Mouse (Mus musculus) CD4-positive, CD25-positive, alpha-beta regulatory T cell, adult 2 months (primary cell): ENCODE data around the gene Gss.
"Not testable (repeated sequence)": the region's sequence is repeated elsewhere in the genome, so short reads cannot be mapped to it uniquely, and the experiment has no call there.

Source experiments
- DNase-seq: peaks from one replicate; pipeline ENCODE4 v3.0.0-alpha.2; 2012; ENCODE audit warnings: low read depth, low spot score

Gene Gss

GRCm38 (mm10) chr2:155619817-155620216, 27.2 kb upstream of the Gss start:
- DNase-seq = peak; percentile 86

- DNase-seq = no peak
Observed at GRCm38 (mm10) chr2:155616971-155617370, 24.4 kb upstream of the Gss start.

DNA sequence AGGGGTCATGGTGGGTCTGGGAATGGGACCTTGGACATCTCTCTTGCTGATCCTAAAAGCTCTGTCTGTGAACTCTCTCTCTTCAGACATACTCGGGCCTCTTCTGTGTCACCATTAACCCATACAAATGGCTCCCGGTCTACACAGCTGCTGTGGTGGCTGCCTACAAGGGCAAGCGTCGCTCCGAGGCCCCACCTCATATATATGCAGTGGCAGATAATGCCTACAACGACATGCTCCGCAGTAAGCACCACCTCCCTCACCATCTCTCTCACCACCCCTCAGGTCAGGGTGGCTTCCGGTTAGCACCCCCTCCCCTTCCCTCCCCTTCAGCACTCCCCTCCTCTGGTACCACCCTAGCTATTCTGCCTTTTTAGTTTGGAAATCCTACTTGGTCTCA, 21.3 kb upstream of the Gss start:
- DNase-seq = no peak

DNA sequence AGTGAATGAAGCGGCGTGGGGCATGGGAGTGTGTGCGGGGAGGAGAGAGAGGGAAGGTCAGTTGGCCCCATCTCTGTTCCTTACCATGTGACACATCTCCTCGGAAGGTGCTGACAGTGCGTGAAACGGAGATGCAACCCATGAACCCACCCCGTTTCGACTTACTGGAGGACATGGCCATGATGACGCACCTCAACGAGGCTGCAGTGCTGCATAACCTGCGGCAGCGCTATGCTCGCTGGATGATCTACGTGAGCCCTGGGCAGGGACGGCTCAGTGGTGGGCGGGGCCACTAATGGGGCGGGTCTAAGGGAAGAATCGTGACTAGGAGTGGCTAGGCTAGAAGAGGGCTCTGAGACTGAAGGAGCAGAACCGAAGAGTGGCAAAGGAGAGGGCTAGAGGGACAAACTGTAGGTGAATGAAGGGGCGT, 20.7 kb upstream of the Gss start:
- peak; percentile 83 for DNase-seq

GRCm38 (mm10) chr2:155611834-155612550, 19.4 kb upstream of the Gss start:
- no peak for DNase-seq

DNA sequence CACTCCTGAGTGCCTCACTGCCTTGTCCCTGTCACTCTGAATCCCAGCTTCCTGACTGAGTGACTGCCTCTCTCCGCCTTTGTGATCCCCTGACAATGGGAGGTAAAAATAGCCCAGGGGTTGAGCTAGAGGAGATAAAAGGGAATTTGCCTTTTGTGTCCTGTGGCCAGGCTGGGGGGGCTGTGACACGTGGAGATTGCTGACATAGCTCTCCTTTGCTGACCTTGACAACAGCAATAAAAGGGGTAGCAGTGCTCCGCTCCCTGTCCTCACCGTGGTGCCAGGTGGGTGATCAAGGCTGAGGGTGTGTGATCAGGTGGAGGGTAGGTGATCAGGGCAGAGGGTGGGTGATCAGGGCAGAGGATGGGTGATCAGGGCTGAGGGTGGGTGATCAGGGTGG, 18.4 kb upstream of the Gss start, which contains the start of gene Myh7b:
Gene Myh7b (plus strand): TSS at position 235 of the 400 bp plus-strand sequence.
- DNase-seq = no peak

GRCm38 (mm10) chr2:155606360-155606759, 13.8 kb upstream of the Gss start:
- DNase-seq = no peak

- DNase-seq = not testable (repeated sequence)
Observed at GRCm38 (mm10) chr2:155605236-155605589, 12.6 kb upstream of the Gss start.

GRCm38 (mm10) chr2:155604560-155605235, 12.1 kb upstream of the Gss start:
- DNase-seq = no peak

DNA sequence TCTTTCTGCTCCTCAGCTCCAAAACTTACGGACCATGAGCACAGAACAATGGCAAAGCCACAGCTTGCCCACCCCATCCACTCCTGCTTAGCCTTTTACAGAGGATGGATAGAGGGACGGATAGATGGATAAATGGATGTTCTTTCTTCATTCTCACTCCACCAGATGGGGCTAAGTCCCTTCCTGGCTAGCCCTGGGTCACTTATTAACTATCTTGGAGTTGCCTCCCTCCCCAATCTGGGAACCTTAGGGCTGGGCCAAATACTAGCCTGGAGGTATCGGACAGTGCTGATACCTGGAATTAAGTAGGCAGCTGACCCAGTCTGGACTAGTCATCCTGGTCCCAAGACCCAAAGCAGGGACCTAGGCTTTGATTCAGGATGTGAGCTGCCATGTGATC, 11.1 kb upstream of the Gss start:
- no peak for DNase-seq

- DNase-seq = no peak
Observed at GRCm38 (mm10) chr2:155595516-155595915, 2.9 kb upstream of the Gss start.

GRCm38 (mm10) chr2:155592854-155593283, 259 bp upstream of the Gss start:
- DNase-seq = no peak

- DNase-seq = peak; percentile 26
Observed at GRCm38 (mm10) chr2:155591676-155592075, 934 bp downstream of the Gss start.

DNA sequence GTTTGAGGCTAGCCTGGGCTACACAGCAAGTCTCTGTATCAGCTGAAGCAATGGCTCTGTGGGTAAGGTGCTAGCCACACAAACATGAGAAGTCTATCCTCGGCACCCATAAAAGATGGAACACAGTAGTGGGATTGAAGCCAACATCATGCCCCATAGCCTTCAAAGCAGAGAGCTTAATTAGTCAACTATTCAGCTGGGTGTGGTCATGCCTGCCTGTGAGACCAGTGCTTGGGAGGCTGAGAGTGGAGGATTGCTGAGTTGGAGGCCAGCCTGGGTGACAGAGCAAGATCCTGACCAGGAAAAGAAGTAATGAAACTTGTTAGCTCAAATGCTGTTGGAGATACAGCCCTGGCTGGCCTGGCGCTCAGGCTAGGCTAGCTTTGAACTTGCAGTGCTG, 1.7 kb downstream of the Gss start:
- DNase-seq = no peak

DNA sequence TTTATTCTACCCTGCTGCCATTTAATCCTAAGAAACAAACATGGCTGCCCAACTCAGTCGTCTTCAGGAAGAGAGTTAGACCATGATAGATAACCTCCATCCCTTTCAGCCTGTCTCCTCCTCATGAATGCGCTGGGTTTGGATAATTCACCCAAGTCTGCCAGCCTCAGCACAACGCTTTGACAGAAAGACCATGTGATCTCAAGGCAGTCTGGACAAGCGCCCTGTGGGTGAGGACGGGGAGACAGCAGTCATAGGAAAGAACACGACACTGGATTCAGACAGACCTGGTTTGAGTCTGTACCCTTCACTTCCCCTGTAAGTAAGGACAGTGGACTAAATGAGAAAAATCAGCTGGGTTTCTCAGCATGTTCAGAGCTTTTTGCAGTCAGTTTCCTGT, 3.1 kb downstream of the Gss start:
- DNase-seq = no peak

GRCm38 (mm10) chr2:155588136-155588535, 4.5 kb downstream of the Gss start:
- DNase-seq = no peak

DNA sequence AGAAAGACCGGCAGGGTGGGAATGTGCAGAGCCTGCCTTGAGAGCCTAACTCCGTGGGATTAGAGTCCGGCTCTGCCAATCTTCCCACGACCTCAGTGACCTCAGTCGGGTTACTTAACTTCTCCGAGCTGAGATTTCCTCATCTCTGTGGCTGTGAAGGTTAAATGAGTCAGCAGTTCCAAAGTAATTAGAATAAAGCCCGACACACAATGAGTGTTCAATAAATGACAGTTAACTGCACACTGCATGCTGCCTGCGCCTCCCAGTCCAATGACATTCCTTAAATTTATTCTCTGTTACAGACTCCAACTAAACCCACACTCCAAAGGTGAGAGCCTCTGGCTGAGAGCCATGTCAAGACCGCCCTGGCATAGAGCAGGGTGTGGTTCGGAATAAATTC, 7.1 kb downstream of the Gss start:
- no peak for DNase-seq

- no peak for DNase-seq
Observed at GRCm38 (mm10) chr2:155585082-155585481, 7.5 kb downstream of the Gss start.

DNA sequence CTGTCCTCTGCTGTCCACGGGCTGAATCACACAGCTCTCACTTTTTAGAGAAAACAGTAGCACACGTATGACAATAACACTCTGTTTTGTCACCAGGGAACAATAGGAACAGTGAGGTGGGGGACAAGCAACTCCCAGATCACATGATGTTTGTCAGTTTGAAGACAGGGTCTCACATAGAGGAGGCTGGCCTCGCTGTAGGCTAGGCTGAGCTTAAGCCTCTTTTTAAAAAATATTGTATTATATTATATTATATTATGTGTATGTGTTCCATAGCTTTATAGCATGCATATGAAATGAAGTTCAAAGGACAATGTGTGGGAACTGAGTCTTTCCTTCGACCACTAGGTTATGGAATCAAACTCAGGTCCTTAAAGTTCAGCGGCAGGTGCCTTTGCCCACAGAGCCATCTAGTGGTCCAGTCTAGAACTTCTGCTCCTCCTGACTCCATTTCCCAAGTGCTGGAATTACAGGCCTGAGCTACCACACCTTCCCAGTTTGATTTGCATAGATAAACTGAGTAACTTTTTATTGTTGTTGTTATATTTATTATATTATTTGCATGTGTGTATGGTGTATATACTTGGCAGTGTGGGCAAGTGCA, 8.6 kb downstream of the Gss start:
- DNase-seq = peak; percentile 74

DNA sequence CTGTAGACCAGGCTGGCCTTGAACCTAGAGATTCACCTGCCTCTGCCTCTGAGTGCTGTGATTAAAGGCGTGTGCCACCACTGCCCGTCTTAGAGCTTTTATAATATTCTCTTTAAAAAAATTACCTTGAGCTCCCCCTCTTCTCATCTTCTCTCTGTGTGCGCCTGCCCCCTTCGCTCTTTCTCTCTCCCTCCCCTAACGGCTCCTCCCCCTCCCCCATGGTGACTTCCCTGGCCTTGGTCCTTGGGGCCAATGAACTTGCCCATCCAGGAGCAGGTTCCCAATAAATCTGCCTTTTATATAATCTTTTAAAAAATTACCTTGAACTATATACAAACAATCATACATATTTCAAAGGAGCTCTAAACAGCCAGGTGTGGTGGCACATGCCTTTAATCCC, 9.6 kb downstream of the Gss start:
- no peak for DNase-seq

GRCm38 (mm10) chr2:155582384-155582995, 10.1 kb downstream of the Gss start:
- DNase-seq = no peak

DNA sequence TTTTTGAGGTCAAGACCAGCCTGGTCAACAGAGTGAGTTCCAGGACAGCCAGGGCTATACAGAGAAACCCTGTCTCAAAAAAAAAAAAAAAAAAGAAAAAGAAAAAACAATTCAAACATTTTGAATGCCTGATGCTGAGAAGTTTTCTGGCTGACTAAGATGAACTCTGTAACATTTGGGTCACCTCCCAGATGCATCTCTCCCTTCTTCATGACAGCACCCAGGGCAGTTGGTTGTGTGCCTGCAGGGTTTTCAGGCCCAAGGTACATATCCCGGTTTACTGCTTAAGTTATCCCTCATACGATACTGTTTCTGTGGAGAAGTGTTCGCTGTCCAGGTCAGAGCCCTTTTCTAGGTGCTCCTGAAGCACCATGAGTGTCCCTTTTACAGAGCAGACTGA, 12.3 kb downstream of the Gss start:
- DNase-seq = no peak
